8 mouse cellular contexts compared by ENCODE assay signal in the genomic region with DNA sequence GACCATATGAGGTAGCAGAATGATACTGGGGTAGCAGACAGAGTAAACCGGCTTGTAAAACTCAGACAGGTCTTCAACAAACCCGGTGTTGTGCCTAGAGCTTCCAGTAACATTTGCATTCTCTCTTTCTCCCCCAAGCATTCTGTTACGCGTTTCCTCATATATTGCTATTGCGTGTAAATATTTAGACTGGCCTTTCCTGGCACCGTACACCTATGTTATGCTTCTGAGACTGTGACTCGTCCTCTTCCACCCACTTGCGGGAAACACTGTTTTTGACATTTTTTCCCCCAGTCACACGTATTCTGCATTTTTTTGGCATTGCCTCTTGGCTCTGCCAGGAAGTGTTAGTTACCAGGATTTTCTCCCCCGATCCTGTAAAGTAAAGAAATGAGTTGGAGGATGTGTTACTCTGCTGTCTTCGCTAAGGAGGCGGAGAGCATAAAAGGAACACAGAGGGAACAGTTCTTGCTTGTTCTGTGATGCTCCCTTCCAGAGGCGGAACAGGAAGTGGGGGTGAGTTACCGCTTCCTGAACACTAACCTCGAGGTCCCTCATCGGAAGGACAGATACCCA.
A peak's percentile ranks its signal among the peaks of the same experiment; 100 is the strongest.
DNase-seq lines count a peak whose midpoint lies in the region; ATAC-seq lines count a peak whose summit lies in the region.
"Had no signal": no experiment of that assay in that cellular context is flagged by ENCODE, and none has a peak within 500 bp of the region (broad histone marks: within the 10 kb centered on the region; RNA-seq: fewer than 3 reads in every experiment).

No protein-coding gene starts in this region.

- H3K36me3 ChIP-seq in lung, embryonic 15.5 days: no peaks in the 10 kb centered on the region
- H3K36me3 ChIP-seq in hindbrain, embryonic 12.5 days: no peaks in the 10 kb centered on the region
- H3K36me3 ChIP-seq in limb, embryonic 10.5 days: no peaks in the 10 kb centered on the region

- H3K27me3 ChIP-seq in lung, embryonic 15.5 days: no peaks in the 10 kb centered on the region
- no peaks in the 10 kb centered on the region for H3K27me3 ChIP-seq in hindbrain, embryonic 12.5 days
- no peaks in the 10 kb centered on the region for H3K27me3 ChIP-seq in limb, embryonic 10.5 days (ENCODE audit: low read depth, poor library complexity, severe bottlenecking)

- H3K9ac ChIP-seq in lung, embryonic 15.5 days: no peak overlapping the region
- no peak overlapping the region for H3K9ac ChIP-seq in hindbrain, embryonic 12.5 days

- no peaks in the 10 kb centered on the region for H3K9me3 ChIP-seq in lung, embryonic 15.5 days
- no peaks in the 10 kb centered on the region for H3K9me3 ChIP-seq in hindbrain, embryonic 12.5 days (replicated peaks)
- no peaks in the 10 kb centered on the region for H3K9me3 ChIP-seq in limb, embryonic 10.5 days (replicated peaks)

- WGBS in lung, embryonic 15.5 days: 57% methylated on average over 16 of the region's 16 CpGs
- 91% methylated on average over 16 of the region's 16 CpGs for WGBS in hindbrain, embryonic 12.5 days
- WGBS in limb, embryonic 10.5 days: 89% methylated on average over 16 of the region's 16 CpGs

- peaks cover 16% of the 10 kb centered on the region for H3K4me1 ChIP-seq in lung, embryonic 15.5 days
- no peaks in the 10 kb centered on the region for H3K4me1 ChIP-seq in hindbrain, embryonic 12.5 days
- peaks cover 11% of the 10 kb centered on the region for H3K4me1 ChIP-seq in limb, embryonic 10.5 days

- 0 out of 2 replicates have a peak overlapping the region, but pooled peaks have one; percentile 1 for H3K27ac ChIP-seq in lung, embryonic 15.5 days
- no peak overlapping the region for H3K27ac ChIP-seq in hindbrain, embryonic 12.5 days
- no peak overlapping the region for H3K27ac ChIP-seq in limb, embryonic 10.5 days

- H3K4me3 ChIP-seq in lung, embryonic 15.5 days: no peak overlapping the region
- H3K4me3 ChIP-seq in hindbrain, embryonic 12.5 days: no peak overlapping the region
- H3K4me3 ChIP-seq in limb, embryonic 10.5 days: no peak overlapping the region
- H3K4me3 ChIP-seq: erythroblast, embryonic 14.5 days had no signal

- peak; percentile 29 for DNase-seq in 416B (ENCODE audit: low read depth)
- DNase-seq in brain, adult 2 months (ENCODE audit: low read depth, low spot score): peak; percentile 76
- DNase-seq in kidney, postnatal 10 days: peak; percentile 41
- no peak for DNase-seq in cerebellum, adult 9-11 months
- DNase-seq in limb, embryonic 10.5 days (ENCODE audit: low spot score): no peak

- ATAC-seq in lung, embryonic 15.5 days (ENCODE audit: borderline replicate concordance, extremely low read depth, low FRiP score, low TSS enrichment): no peak
- ATAC-seq in hindbrain, embryonic 12.5 days (ENCODE audit: low FRiP score): no peak

- H3K4me2 ChIP-seq in lung, embryonic 15.5 days: peak overlapping the region; percentile 39
- H3K4me2 ChIP-seq in hindbrain, embryonic 12.5 days (replicated peaks): no peak overlapping the region

Comparison
In these comparisons a context has a peak if more than half of its experiments do, and no peak if none do; other contexts are left out.
1. DNase-seq: peak in 416B (single experiment), brain, adult 2 months (single experiment) and kidney, postnatal 10 days (single experiment); none in cerebellum, adult 9-11 months (single experiment) and limb, embryonic 10.5 days (single experiment).